Mouse (Mus musculus) heart, postnatal 36 days (tissue): ENCODE data around the gene Thada. TPM values are rescaled to one million over a fixed set of nuclear protein-coding genes. Genes with fewer than 3 reads are reported as not detected.

Experiments
- DNase-seq, 2 experiments: peaks; one replicate each; pipeline ENCODE4 v3.0.0; 2021 to 2022
- intact Hi-C: fragments of 180-260 bp; cut with DNase I; formaldehyde crosslinking; loops from one replicate; pipeline ENCODE4 v1.15.1; 2025
- total RNA-seq, 2 experiments: library from RNA; stranded (reverse); gene quantifications; 2 replicates each; pipeline ENCODE4 v1.2.3; 2021

Gene Thada
- 1 to 10 TPM; 7.3 to 9.1 TPM for total RNA-seq

- intact Hi-C loops = no loop called here
Measured at GRCm38 (mm10) chr17:84465753-84466608, at the start of gene Thada. Gene Thada (minus strand): TSS chr17:84466205.

GRCm38 (mm10) chr17:84512516-84513085 lies 46.6 kb upstream of the Thada start:
- intact Hi-C loops = no loop called here
- peak in 1 of 2 experiments; percentile 19 for DNase-seq

More at GRCm38 (mm10) chr17:84465753-84466608, at the start of gene Thada:
- peak; percentile 98 to 99 for DNase-seq

- intact Hi-C loops = no loop called here
- peak; percentile 82 to 84 for DNase-seq
Measured at GRCm38 (mm10) chr17:84511682-84512515, 45.9 kb upstream of the Thada start, which contains the start of gene Plekhh2. Gene Plekhh2 (plus strand): TSS chr17:84511895.

GRCm38 (mm10) chr17:84510961-84511639 lies 45.1 kb upstream of the Thada start:
- no peak for DNase-seq
- intact Hi-C loops = no loop called here

- intact Hi-C loops = no loop called here
- DNase-seq = peak; percentile 15 to 41
Measured at GRCm38 (mm10) chr17:84510355-84510754, 44.4 kb upstream of the Thada start.

GRCm38 (mm10) chr17:84509176-84509575 lies 43.2 kb upstream of the Thada start:
- intact Hi-C loops = no loop called here
- no peak for DNase-seq

GRCm38 (mm10) chr17:84508736-84509135 lies 42.7 kb upstream of the Thada start:
- intact Hi-C loops = no loop called here
- DNase-seq = no peak

GRCm38 (mm10) chr17:84505922-84506321 lies 39.9 kb upstream of the Thada start:
- intact Hi-C loops = no loop called here
- DNase-seq = no peak

DNA sequence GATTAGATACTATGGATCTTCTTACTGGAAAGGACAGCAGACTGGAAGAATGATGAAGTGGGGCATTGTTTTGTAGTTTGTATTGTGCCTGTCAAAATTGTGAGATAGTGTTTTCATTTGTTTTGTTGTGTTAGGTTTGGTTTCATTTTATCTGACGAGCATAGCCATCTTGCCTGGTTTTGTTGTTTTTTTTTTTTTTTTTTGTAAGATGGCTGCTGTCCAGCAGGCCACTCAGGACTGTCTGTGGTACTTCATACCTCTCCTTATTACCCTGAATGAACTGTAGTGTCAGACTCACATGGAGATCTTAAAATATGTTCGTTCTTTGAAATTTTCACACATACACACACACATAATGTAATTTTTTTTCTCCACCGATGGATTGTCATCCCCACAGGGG lies 36.3 kb upstream of the Thada start:
- intact Hi-C loops = no loop called here
- DNase-seq = no peak

DNA sequence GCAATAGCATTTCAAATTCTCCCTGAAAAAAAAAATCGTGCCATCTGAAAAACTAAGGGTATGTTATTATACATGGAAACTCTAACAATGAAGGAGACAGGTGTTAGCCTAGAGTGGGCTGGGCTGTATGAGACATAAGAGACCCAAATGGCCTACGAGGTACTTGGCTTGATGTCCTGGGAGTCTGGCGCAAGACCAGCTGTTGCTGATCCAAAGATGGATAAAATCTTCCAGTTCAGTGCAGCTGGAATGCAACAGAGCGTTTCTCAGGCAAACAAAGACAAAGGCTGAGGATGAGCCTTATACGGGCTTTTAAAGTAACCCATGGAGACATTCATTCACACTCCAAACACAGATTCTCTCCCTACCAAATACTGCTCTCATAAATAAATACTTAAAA lies 32.6 kb upstream of the Thada start:
- DNase-seq = peak; percentile 37 to 40
- intact Hi-C loops = no loop called here

DNA sequence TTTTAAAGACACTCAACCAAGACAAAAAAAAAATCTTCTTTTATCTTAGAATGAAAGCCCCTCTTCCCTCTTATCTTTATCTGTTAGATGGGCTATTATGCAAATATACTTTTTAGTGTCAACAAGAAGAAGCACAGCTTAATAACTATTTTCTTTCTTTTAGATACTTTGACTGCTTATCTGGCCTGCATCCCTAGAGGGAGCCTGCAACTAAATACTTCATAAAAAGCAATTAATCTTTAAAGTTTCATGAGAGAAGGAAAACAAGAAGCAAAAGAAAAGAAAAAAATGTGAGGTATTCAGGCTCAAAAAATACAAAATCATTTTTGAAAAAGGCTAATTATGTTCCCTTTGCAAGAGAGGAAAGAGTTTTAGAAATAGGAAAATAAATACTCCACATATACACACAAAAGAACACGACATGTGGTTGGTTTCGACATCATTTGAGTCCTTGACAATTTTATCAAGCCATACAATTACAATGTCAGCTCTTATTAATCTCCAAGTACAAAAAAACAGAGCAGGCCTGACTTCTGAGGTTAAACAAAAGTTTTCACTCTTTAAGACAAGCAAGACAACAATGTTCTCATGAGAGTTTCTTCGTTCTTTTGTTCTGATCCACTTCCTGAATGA lies 32.1 kb upstream of the Thada start:
- intact Hi-C loops = no loop called here
- no peak for DNase-seq

DNA sequence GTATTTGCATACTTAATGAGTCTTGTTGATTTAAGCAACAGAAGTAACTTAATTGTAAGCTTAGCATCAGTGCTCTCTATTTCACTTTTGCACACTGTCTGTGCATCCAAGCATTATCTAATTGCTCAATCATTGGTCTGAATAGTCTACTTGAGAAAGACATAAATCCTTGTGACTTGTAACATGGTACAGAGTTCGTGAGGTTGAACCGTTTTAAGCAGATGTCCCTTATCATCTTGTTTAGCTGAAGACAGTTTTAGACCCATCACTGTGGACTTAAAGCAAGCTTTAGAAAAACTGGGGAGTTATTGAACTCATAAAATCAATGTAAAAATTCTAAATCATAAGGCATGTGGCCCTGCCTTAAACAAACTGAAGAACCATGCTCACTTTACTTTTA lies 31.6 kb upstream of the Thada start:
- intact Hi-C loops = no loop called here
- no peak for DNase-seq

DNA sequence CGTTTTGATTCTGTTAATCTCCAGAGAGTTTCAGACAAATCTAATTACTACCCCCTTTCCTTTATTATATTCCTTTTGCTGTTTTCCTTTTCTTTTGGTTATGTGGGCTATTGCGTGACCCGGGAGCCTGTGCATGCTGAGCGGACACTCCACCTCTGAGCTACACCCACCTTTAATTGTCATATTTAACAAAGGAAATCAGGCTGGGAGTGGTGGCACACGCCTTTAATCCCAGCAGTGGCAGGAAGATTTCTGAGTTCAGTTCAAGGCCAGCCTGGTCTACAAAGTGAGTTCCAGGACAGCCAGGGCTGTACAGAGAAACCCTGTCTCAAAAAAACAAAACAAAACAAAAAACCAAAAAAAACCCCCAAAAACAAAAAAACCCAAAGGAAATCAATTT lies 31.0 kb upstream of the Thada start:
- intact Hi-C loops = no loop called here
- DNase-seq = no peak

GRCm38 (mm10) chr17:84492255-84492880 lies 26.4 kb upstream of the Thada start:
- DNase-seq = no peak
- intact Hi-C loops = no loop called here

- no peak for DNase-seq
- intact Hi-C loops = no loop called here
Measured at GRCm38 (mm10) chr17:84487415-84487814, 21.4 kb upstream of the Thada start.

DNA sequence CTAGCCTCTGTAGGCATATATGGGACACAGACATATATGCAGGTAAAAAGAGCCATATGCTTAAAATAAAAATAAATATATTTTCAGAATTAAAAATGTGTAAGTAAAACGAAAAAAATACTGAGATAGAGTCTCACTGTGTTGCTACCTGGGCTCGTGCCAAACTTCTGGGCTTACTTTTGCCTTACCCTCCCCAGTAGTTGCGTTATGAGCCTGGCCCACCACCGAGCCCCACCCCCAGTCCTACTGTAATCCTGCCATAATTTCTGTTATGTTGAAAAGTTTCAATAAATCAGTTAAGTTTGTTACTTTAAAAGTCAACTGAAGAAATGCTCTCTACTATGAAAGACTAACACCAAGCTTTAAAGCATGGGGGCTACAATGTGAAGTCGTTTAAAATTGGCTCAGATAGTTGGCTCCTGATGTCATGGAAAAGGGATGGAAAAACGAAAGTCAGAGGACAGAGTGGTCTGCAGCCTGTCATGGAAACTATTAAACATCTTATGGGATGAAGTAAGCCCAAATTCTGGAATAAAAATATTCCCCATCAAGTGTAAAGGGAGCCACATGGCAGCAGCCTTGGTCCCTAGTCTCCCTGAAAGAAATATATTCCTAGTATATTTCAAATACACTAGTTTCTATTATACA lies 17.8 kb upstream of the Thada start:
- DNase-seq = no peak
- intact Hi-C loops = no loop called here

GRCm38 (mm10) chr17:84482831-84483230 lies 16.8 kb upstream of the Thada start:
- intact Hi-C loops = no loop called here
- DNase-seq = no peak

- no peak for DNase-seq
- intact Hi-C loops = loop anchor here (2.0 kb wide), 1 partner anchor 608 kb away; no protein-coding TSS in a partner anchor
Measured at GRCm38 (mm10) chr17:84480464-84481355, 14.7 kb upstream of the Thada start.
